Mouse (Mus musculus) heart, postnatal 14 days (tissue): Measurements from ENCODE around the gene Gimap4. TPM values are rescaled to one million over a fixed set of nuclear protein-coding genes. Genes with fewer than 3 reads are reported as not detected.

ENCODE experiments used
- DNase-seq, 2 experiments: peaks; one replicate each; pipeline ENCODE4 v3.0.0; 2021 to 2022
- intact Hi-C: fragments of 180-260 bp; cut with DNase I; formaldehyde crosslinking; loops from one replicate; pipeline ENCODE4 v1.15.1; 2025
- total RNA-seq, 2 experiments: library from RNA; stranded (reverse); gene quantifications; 2 replicates each; pipeline ENCODE4 v1.2.3; 2021

The Gimap4 gene
- total RNA-seq, 2 experiments from 2014 or later: 32.2 to 42.6 TPM

DNA sequence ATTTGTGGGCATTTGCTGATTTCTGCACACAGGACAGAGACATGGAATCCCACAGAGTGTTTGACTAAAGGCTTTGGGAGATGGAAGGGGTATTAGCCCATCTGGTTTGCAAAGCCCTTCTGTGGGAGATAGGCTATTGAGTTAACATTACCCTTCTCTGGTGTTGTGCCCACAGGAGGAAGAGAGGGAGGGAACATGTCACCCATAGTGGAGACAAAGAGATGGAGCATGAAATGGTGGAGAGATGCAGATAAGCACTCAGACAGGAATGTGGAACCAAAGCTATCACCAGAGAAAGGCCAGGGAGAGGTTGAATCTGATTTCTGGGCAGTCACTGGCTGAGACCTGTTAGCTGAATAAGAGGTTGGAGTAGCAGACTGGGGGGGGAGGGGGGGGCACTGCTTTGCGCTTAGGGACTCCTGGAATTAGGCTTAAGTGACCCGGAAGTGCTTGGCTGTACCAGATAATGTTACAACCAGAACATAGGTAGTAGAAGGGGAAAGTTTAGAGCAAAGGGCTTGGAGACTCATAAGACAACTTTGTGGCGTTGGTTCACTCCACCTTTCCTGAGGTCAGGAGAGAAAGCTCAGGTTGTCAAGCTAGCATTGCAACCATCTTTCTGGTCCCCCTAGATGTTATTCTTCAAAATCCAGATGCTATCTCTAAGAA lies 56.3 kb downstream of the Gimap4 start:
- no peak for DNase-seq
- intact Hi-C loops: loop anchor here (2.0 to 10.0 kb wide), 2 partner anchors 36 to 296 kb away; partner anchors contain the start of genes Sspo and Zfp467

DNA sequence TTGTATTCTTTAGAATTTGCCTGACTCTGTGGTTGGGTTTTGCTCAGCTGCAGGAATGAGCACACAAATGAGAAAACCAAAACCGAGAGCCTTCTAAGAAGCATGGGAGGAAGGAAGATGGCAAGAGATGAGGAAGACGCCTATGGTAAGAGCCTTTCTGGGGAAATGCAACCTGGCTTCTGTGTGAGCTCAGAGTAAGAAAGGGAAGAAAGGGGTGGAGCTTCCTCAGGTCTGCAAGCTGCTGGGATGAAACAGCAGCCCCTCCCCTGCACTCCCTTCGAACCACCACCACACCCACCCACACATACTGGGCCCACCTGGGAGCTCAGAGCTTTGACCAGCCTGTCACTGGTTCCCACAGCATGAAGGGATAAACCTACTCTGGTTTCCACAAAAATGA lies 56.9 kb downstream of the Gimap4 start:
- intact Hi-C loops: loop anchor here (2.0 to 10.0 kb wide), 2 partner anchors 36 to 296 kb away; partner anchors contain the start of genes Sspo and Zfp467
- DNase-seq: no peak

Other genes starting within 250 kb of the Gimap4 start
- gene Zfp467, start 238.7 kb upstream of the Gimap4 start, total RNA-seq: 10 to 100 TPM; 13.8 to 16.4 TPM
- under 1 TPM; 0.43 to 0.51 TPM for gene Sspo, start 236.3 kb upstream of the Gimap4 start, total RNA-seq
- gene Atp6v0e2, start 146.9 kb upstream of the Gimap4 start, total RNA-seq: 10 to 100 TPM; 17.2 to 18.2 TPM
- gene Lrrc61, start 129.8 kb upstream of the Gimap4 start, total RNA-seq: 10 to 100 TPM; 12.9 to 14.5 TPM
- gene Rarres2, start 111.8 kb upstream of the Gimap4 start, total RNA-seq: 10 to 100 TPM; 87.7 to 93.2 TPM
- not detected for gene Gm45021, start 94.9 kb upstream of the Gimap4 start, total RNA-seq
- gene Repin1, start 90.7 kb upstream of the Gimap4 start, total RNA-seq: 10 to 100 TPM; 24.0 to 27.5 TPM
- gene Gm44965, start 90.6 kb upstream of the Gimap4 start, total RNA-seq: not detected
- gene Zfp775, start 82.5 kb upstream of the Gimap4 start, total RNA-seq: 1 to 10 TPM; 8.2 to 8.3 TPM
- gene AI854703, start 57.8 kb upstream of the Gimap4 start, total RNA-seq: under 1 TPM; 0.24 to 0.67 TPM
- 10 to 100 TPM in 1 of 2 experiments, 1 to 10 TPM in 1; 8.6 to 11.0 TPM for gene Gimap8, start 37.3 kb upstream of the Gimap4 start, total RNA-seq
- gene Gimap9, start 8.4 kb upstream of the Gimap4 start, total RNA-seq: 1 to 10 TPM; 4.2 to 6.4 TPM
- 10 to 100 TPM; 48.0 to 53.9 TPM for gene Gimap6, start 23.7 kb downstream of the Gimap4 start, total RNA-seq
- gene Gm28053, start 34.1 kb downstream of the Gimap4 start, total RNA-seq: 1 to 10 TPM; 3.5 to 7.9 TPM
- under 1 TPM; 0.22 to 0.24 TPM for gene Gimap7, start 34.1 kb downstream of the Gimap4 start, total RNA-seq
- 10 to 100 TPM; 14.6 to 15.7 TPM for gene Gimap1, start 54.5 kb downstream of the Gimap4 start, total RNA-seq
- 1 to 10 TPM; 8.3 to 9.0 TPM for gene Gimap5, start 61.6 kb downstream of the Gimap4 start, total RNA-seq
- under 1 TPM; 0.67 to 0.68 TPM for gene Gimap3, start 86.3 kb downstream of the Gimap4 start, total RNA-seq
- 10 to 100 TPM; 18.7 to 23.8 TPM for gene Tmem176a, start 156.4 kb downstream of the Gimap4 start, total RNA-seq
- 10 to 100 TPM; 62.5 to 63.9 TPM for gene Tmem176b, start 156.9 kb downstream of the Gimap4 start, total RNA-seq
- gene Aoc1, start 188.3 kb downstream of the Gimap4 start, total RNA-seq: not detected
- gene 1600015I10Rik, start 245.3 kb downstream of the Gimap4 start, total RNA-seq: not detected